9 mouse cellular contexts compared by ENCODE assay signal in genomic region chr11:7065388-7065787, GRCm38 (mm10). TPM values are rescaled to one million over a fixed set of nuclear protein-coding genes. Genes with fewer than 3 reads are reported as not detected.
DNase-seq lines count a peak whose midpoint lies in the region; ATAC-seq and TF ChIP-seq lines count a peak whose summit lies in the region.
"Had no signal": no experiment of that assay in that cellular context is flagged by ENCODE, and none has a peak within 500 bp of the region (broad histone marks: within the 10 kb centered on the region; RNA-seq: fewer than 3 reads in every experiment).

No protein-coding gene starts in this region.

- TF ChIP-seq CTCF in left cerebral cortex, adult 2 months (IDR thresholded peaks at IDR 0.05) = no peak

- H3K4me3 ChIP-seq in left cerebral cortex, adult 2 months = peak overlapping the region; percentile 89
- no peak overlapping the region for H3K4me3 ChIP-seq in intestine, embryonic 15.5 days (replicated peaks)
- peak overlapping the region; percentile 55; the same call in 1 of the 2 replicates for H3K4me3 ChIP-seq in stomach, embryonic 14.5 days (ENCODE audit: low read depth, low read length)

- peak; percentile 45 for DNase-seq in cerebellum, adult 8-10 months
- DNase-seq in cerebellum, adult 9-10 months = no peak
- no peak for DNase-seq in left cerebral cortex, adult 2 months (ENCODE audit: extremely low spot score in 1 of 2, low spot score in 2 of 2)
- no peak for DNase-seq in left cerebral cortex, postnatal 25 days (ENCODE audit: low spot score in 2 of 2)
- DNase-seq in layer of hippocampus, adult 8-10 months (ENCODE audit: low spot score in 2 of 2) = no peak
- no peak for DNase-seq in natural killer cell, adult 2 months (ENCODE audit: low spot score in 2 of 2)
- DNase-seq: heart, postnatal 10 days had no signal

- H3K9ac ChIP-seq in intestine, embryonic 15.5 days = no peak overlapping the region
- no peak overlapping the region for H3K9ac ChIP-seq in stomach, embryonic 14.5 days (replicated peaks; ENCODE audit: low read depth, low read length)

- intact Hi-C loops in left cerebral cortex, adult 2 months (cut with DNase I) = loop anchor here (2.0 to 10.0 kb wide), 4 partner anchors 47 to 591 kb away; partner anchors contain the start of genes Purb and Ramp3
- intact Hi-C loops in left cerebral cortex, postnatal 25 days (cut with DNase I) = loop anchor here (5.0 to 10.0 kb wide), 2 partner anchors 67 to 411 kb away; partner anchors contain the start of gene Ramp3

- peaks cover 50% of the 10 kb centered on the region for H3K27me3 ChIP-seq in intestine, embryonic 15.5 days (replicated peaks)
- H3K27me3 ChIP-seq in stomach, embryonic 14.5 days (ENCODE audit: control insufficient read depth, insufficient read depth, low read length) = peaks cover 21% of the 10 kb centered on the region

- peaks cover 17% of the 10 kb centered on the region for H3K4me1 ChIP-seq in intestine, embryonic 15.5 days (replicated peaks)
- peaks cover 11% of the 10 kb centered on the region; the same call in 1 of the 2 replicates for H3K4me1 ChIP-seq in stomach, embryonic 14.5 days (ENCODE audit: control insufficient read depth, insufficient read depth, low read length)

- no peak for ATAC-seq in intestine, embryonic 15.5 days
- ATAC-seq in stomach, embryonic 14.5 days (ENCODE audit: insufficient number of reproducible peaks, insufficient read depth, low FRiP score, low read depth) = no peak

- peak overlapping the region; percentile 97 for H3K27ac ChIP-seq in left cerebral cortex, adult 2 months
- H3K27ac ChIP-seq in intestine, embryonic 15.5 days = no peak overlapping the region
- no peak overlapping the region for H3K27ac ChIP-seq in stomach, embryonic 14.5 days (ENCODE audit: low read length)

- WGBS in intestine, embryonic 15.5 days = 30% methylated on average over 4 of the region's 4 CpGs
- WGBS in stomach, embryonic 14.5 days = 18% methylated on average over 4 of the region's 4 CpGs

- H3K36me3 ChIP-seq in intestine, embryonic 15.5 days = no peaks in the 10 kb centered on the region
- H3K36me3 ChIP-seq in stomach, embryonic 14.5 days (ENCODE audit: control insufficient read depth, insufficient read depth, low read length) = no peaks in the 10 kb centered on the region

- peak overlapping the region; percentile 96; the same call in 1 of the 2 replicates for H3K4me2 ChIP-seq in intestine, embryonic 15.5 days (replicated peaks)
- H3K4me2 ChIP-seq in stomach, embryonic 14.5 days (replicated peaks; ENCODE audit: low read depth, low read length) = peak overlapping the region; percentile 93

- no peaks in the 10 kb centered on the region for H3K9me3 ChIP-seq in intestine, embryonic 15.5 days
- no peaks in the 10 kb centered on the region for H3K9me3 ChIP-seq in stomach, embryonic 14.5 days (ENCODE audit: control insufficient read depth, low read depth, low read length)

RNA-seq across cellular contexts. Expression of gene Adcy1, which starts 2.1 kb away (rescaled TPM):
- 100 to 1,000 TPM; 298 to 316 TPM for total RNA-seq in left cerebral cortex, adult 2 months (2021)
- 100 to 1,000 TPM; 245 to 264 TPM for total RNA-seq in left cerebral cortex, postnatal 25 days (2021)
- 0.96 and 1.1 TPM in 2 replicates for polyA plus RNA-seq in intestine, embryonic 15.5 days (2015; fragmentation: Nextera tagmentation; extraction: Ambion mirVana)
- 3.6 and 4.4 TPM in 2 replicates for polyA plus RNA-seq in stomach, embryonic 14.5 days (2014; fragmentation: Nextera tagmentation; extraction: Ambion mirVana)
- 100 to 1,000 TPM; 290 to 360 (median 312) TPM for total RNA-seq in layer of hippocampus, adult 8-10 months (2022)
